Mouse (Mus musculus): Measurements from ENCODE around the gene Ccdc18.
"Not testable (repeated sequence)": the region's sequence is repeated elsewhere in the genome, so short reads cannot be mapped to it uniquely, and the experiment has no call there.

Ccdc18 gene

GRCm38 (mm10) chr5:108262722-108263121 is 130.0 kb downstream of the Ccdc18 start:
- DNase-seq (ENCODE audit: low spot score in 2 of 2), result peak; percentile 15 to 39

- not testable (repeated sequence) for DNase-seq (ENCODE audit: low spot score in 2 of 2)
Measured at GRCm38 (mm10) chr5:108263785-108264184, 131.1 kb downstream of the Ccdc18 start.

GRCm38 (mm10) chr5:108266990-108267389 is 134.3 kb downstream of the Ccdc18 start:
- DNase-seq (ENCODE audit: low spot score in 2 of 2), result no peak

GRCm38 (mm10) chr5:108268127-108269062 is 135.7 kb downstream of the Ccdc18 start, which contains the start of gene Dr1:
Dr1 (plus strand) TSS chr5:108268897.
- peak; percentile 69 to 85 for DNase-seq (ENCODE audit: low spot score in 2 of 2)

- DNase-seq (ENCODE audit: low spot score in 2 of 2), result peak in 1 of 2 experiments; percentile 8
Measured at GRCm38 (mm10) chr5:108269063-108269810, 136.6 kb downstream of the Ccdc18 start.

- DNase-seq (ENCODE audit: low spot score in 2 of 2), result no peak
Measured at GRCm38 (mm10) chr5:108269811-108270151, 137.1 kb downstream of the Ccdc18 start.

GRCm38 (mm10) chr5:108270415-108270814 is 137.7 kb downstream of the Ccdc18 start:
- no peak for DNase-seq (ENCODE audit: low spot score in 2 of 2)

- not testable (repeated sequence) for DNase-seq (ENCODE audit: low spot score in 2 of 2)
Measured at GRCm38 (mm10) chr5:108271345-108271744, 138.7 kb downstream of the Ccdc18 start.
